Mouse (Mus musculus): ENCODE data around the gene St7l. TPM values are rescaled to one million over a fixed set of nuclear protein-coding genes. Genes with fewer than 3 reads are reported as not detected.

St7l gene
- total RNA-seq, 4 experiments from 2014 or later = 40.4 to 54.6 (median 43.9) TPM

DNA sequence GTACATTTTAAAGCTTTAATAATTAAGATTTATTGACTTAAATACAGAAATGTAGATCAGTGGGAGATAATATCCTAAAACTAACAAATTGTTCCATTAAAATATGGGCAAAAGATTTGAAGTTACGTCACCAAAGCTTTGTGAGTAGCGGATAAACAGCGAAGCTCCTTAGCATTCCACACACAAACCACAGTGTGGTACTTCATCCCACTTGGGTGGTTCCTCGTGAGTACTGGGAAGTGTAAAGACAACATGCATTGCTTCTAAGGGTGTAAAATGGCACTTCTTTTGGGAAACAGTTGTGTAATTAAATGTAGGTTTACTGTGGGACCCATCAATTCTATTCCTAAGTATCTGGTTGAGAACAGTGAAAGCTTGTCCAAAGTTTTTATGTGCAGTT lies 37.3 kb downstream of the St7l start:
- DNase-seq = no peak

- DNase-seq = no peak
Observed at GRCm38 (mm10) chr3:104905389-104905788, 41.6 kb downstream of the St7l start.

DNA sequence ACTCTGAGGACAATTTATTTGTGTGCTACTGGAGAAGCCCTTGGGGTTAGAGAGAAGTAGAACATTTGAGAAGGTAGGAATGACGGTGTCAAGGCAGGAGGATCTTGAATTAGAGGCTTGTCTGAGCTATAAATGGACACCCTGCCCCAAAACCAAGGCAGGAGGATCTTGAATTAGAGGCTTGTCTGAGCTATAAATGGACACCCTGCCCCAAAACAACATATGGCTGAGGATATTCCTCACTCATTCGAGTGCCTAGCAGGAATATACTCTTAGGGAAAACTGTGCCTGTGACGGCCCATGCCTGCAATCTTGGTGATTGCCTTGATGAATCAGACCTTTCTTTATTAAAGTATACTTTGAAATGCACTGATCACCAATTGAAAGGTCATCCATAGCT lies 42.2 kb downstream of the St7l start:
- no peak for DNase-seq

- DNase-seq = no peak
Observed at GRCm38 (mm10) chr3:104909195-104909594, 45.4 kb downstream of the St7l start.

- no peak for DNase-seq
Observed at GRCm38 (mm10) chr3:104914986-104915385, 51.2 kb downstream of the St7l start.

GRCm38 (mm10) chr3:104929385-104929784 lies 65.6 kb downstream of the St7l start:
- DNase-seq = no peak

GRCm38 (mm10) chr3:104937728-104938305 lies 74.0 kb downstream of the St7l start:
- no peak for DNase-seq

DNA sequence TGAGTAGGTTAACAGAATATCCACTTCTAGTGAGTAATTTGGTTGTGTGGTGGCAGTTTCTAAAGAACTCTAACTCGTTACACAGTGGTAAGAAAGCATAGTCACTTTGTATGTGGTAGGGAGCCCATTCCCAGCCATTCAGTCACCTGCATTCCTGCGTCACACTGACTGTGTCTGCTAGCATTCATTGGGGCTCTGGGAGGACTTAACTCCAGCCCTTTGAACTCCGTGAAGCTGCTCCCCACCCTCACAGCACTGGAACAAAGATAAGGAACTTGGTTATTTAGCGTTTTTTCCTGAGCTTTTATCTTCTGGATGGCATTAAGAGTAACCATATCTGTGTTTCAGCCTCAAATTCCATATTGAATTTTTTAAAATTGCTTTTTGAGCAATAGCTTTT lies 74.5 kb downstream of the St7l start:
- no peak for DNase-seq

GRCm38 (mm10) chr3:104940691-104941090 lies 76.9 kb downstream of the St7l start:
- DNase-seq = no peak

DNA sequence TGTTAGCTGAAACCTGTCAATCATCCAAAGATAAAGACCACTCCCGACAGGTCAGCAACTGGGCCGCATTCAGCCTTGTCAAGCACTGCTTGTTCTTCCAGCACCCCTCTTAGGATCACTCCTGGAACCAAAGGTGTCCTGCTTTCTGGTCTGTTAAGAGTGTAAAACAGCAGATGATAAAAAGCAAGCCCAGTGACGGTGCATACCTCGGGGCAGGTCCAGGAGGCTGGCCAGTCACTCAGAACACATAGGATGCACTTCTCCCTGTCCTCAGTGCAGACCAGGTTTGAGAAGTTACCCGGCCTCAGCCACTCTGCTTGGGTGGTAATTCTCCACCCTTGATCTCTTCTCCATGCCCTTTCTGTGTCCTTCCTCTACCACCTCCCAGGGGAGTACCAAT lies 78.9 kb downstream of the St7l start:
- DNase-seq = no peak

- no peak for DNase-seq
Observed at GRCm38 (mm10) chr3:104943333-104943732, 79.5 kb downstream of the St7l start.

DNA sequence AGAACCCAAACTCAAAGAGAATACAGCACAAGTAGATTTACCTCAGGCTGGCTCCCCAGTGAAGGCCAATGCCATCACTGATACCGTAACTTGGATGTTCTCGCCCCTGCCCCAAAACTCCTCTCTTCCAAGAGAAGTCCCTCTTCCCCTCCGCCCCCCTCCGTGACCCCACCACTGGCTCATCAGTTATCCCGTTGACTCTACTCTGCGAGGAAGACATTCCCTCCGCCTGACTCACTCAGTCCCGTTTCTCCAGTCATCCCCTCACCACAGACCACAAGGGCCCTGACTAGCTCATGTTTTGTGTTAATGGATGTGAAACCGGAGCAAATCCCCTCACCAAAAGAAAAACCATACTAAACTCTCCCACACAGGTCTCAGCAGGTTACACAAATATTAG lies 81.1 kb downstream of the St7l start:
- DNase-seq = no peak

GRCm38 (mm10) chr3:104950926-104951325 lies 87.1 kb downstream of the St7l start:
- no peak for DNase-seq

- no peak for DNase-seq
Observed at GRCm38 (mm10) chr3:104952891-104953670, 89.3 kb downstream of the St7l start.

GRCm38 (mm10) chr3:104954137-104954536 lies 90.3 kb downstream of the St7l start:
- no peak for DNase-seq

- no peak for DNase-seq
Observed at GRCm38 (mm10) chr3:104954551-104954950, 90.7 kb downstream of the St7l start.

- DNase-seq = no peak
Observed at GRCm38 (mm10) chr3:104956131-104956581, 92.4 kb downstream of the St7l start.

DNA sequence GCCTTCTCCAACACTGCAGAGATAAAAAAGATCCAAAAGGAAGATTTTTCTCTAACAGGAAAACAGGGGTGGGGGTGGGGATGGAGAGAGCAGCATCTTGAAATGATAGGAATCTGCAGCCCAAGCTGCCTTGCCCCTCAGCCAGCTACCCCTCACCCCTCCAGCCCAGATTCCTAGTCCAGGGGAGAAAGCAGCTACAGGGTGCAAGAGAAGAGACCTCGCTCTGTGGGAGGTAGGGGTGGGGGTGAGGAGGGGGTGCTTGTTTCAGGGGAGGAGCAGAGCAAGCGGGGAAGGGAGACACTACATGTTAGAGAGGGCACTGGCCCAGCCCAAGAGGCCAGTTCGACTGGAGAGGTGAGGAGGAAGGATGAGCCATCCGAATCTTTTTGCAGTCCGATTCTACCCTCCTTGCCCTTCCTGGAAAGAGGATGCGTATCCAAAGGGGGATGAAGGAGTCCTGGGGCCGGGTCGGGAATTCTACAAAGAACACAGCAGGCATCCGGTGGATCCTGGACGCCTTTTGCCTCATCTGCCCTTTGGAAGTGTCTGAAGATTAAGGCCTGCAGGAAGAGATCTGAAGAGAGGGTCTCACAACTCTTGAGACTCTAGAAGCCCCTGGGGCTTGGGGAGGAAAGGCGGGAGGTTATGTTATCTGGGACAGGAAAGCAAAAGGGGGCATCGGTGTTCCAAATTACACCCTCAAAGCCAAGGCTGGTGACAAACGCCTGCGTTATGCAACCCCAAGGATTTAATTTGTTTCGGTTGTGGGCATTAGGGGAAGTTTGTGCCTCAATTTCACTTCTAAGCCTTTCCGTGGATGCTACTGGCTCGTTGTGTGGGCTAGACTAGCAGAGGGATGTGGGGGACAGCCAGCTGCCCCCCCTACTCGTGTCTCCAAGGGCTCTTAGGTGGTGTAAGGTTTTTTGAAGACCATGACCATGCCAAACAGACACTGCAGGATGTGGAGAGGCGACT lies 96.5 kb downstream of the St7l start:
- DNase-seq = no peak

- DNase-seq = no peak
Observed at GRCm38 (mm10) chr3:104961066-104962059, 97.6 kb downstream of the St7l start, which contains the start of gene Wnt2b. TSS of gene Wnt2b (minus strand) at chr3:104961921.

DNA sequence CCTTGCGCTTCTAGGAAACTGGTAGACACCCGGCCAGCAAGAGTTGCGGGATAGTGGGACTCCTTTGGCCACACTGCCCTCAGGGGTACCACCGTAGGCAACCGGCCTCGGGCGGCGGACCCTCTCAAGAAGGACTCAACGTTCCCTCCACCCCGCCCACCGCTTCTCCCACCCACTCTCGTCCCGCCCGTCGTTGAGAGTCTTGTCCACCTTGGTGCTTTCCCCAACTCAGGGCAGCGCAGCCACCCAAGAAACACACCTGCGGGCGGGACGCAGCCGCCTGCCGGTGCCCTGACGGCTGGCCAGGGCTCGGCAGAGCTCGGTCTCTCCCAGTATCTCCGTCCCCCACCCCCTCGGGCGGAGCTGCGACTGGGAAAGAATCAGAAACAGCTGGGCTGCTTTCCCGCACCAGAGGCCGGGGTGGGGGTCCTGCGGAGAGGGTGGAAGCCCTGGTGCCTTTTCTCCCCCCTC lies 98.4 kb downstream of the St7l start:
- no peak for DNase-seq

DNA sequence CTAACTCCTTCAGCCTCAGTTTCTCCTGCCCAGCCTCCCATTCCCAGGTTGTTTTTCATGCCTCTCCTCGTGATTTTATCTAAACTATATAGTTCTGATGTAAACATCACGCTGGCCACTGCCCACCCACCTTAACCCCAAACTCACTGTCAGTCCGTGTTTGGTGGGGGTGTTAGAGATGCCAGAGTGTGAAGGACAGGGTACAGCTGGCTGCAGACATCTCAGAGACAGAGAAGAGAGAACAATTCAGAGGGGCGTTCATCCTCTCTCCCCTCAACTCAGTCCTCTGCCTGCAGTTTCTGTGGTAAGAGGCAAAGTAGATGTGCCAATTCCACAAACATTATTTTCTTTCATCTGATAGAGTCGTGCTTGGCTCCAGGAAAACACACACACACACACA lies 99.1 kb downstream of the St7l start:
- DNase-seq = no peak
